Mouse (Mus musculus): ENCODE measurements around the gene Rint1.
"Not testable (repeated sequence)": the region's sequence is repeated elsewhere in the genome, so short reads cannot be mapped to it uniquely, and the experiment has no call there.

Rint1 gene

GRCm38 (mm10) chr5:23826321-23827004 lies 39.0 kb downstream of the Rint1 start:
- peak; percentile 70 for DNase-seq

- peak; percentile 16 for DNase-seq
Observed at GRCm38 (mm10) chr5:23830897-23831752, 43.6 kb downstream of the Rint1 start.

- not testable (repeated sequence) for DNase-seq
Observed at GRCm38 (mm10) chr5:23835691-23836090, 48.2 kb downstream of the Rint1 start.

GRCm38 (mm10) chr5:23838158-23838557 lies 50.6 kb downstream of the Rint1 start:
- peak; percentile 9 for DNase-seq

GRCm38 (mm10) chr5:23843674-23844530 lies 56.4 kb downstream of the Rint1 start, which contains the start of gene Tomm7:
Tomm7 (minus strand) TSS chr5:23844161.
- DNase-seq = peak; percentile 97

GRCm38 (mm10) chr5:23844531-23844841 lies 57.0 kb downstream of the Rint1 start:
- peak; percentile 55 for DNase-seq

GRCm38 (mm10) chr5:23845141-23845540 lies 57.6 kb downstream of the Rint1 start:
- no peak for DNase-seq

GRCm38 (mm10) chr5:23850345-23851159 lies 63.0 kb downstream of the Rint1 start:
- DNase-seq = peak; percentile 95

GRCm38 (mm10) chr5:23851160-23851555 lies 63.6 kb downstream of the Rint1 start:
- not testable (repeated sequence) for DNase-seq

GRCm38 (mm10) chr5:23852916-23853315 lies 65.4 kb downstream of the Rint1 start:
- DNase-seq = not testable (repeated sequence)

GRCm38 (mm10) chr5:23855484-23855883 lies 68.0 kb downstream of the Rint1 start:
- no peak for DNase-seq

- DNase-seq = no peak
Observed at GRCm38 (mm10) chr5:23856164-23856563, 68.7 kb downstream of the Rint1 start.

- no peak for DNase-seq
Observed at GRCm38 (mm10) chr5:23857189-23857588, 69.7 kb downstream of the Rint1 start.

- no peak for DNase-seq
Observed at GRCm38 (mm10) chr5:23858001-23858400, 70.5 kb downstream of the Rint1 start.

GRCm38 (mm10) chr5:23858643-23859042 lies 71.1 kb downstream of the Rint1 start:
- peak; percentile 21 for DNase-seq

- no peak for DNase-seq
Observed at GRCm38 (mm10) chr5:23859087-23859718, 71.7 kb downstream of the Rint1 start.

- DNase-seq = no peak
Observed at GRCm38 (mm10) chr5:23859896-23860295, 72.4 kb downstream of the Rint1 start.

GRCm38 (mm10) chr5:23861721-23862120 lies 74.2 kb downstream of the Rint1 start:
- DNase-seq = no peak

GRCm38 (mm10) chr5:23862291-23862690 lies 74.8 kb downstream of the Rint1 start:
- DNase-seq = peak; percentile 66

GRCm38 (mm10) chr5:23863166-23864053 lies 75.9 kb downstream of the Rint1 start:
- peak; percentile 55 for DNase-seq
